Mouse (Mus musculus) limb, embryonic 13.5 days (tissue): Measurements from ENCODE around the gene Ect2l. TPM values are rescaled to one million over a fixed set of nuclear protein-coding genes. Genes with fewer than 3 reads are reported as not detected.

Experiments used
- ATAC-seq: fragments of 200-750 bp; cut with Nextera tagmentation; 2 replicates; pipeline ENCODE4 v1.8.0; 2017; ENCODE audit warnings: low read depth, moderate number of reproducible peaks, moderate TSS enrichment; ENCODE audit not compliant: low FRiP score
- H3K27ac ChIP-seq: fragments of 300-500 bp; sonication (generic); 2 replicates; pipeline ENCODE4 v1.5.1; 2015; ENCODE audit warnings: inconsistent platforms, mild to moderate bottlenecking, moderate library complexity
- H3K27me3 ChIP-seq: fragments of 300-500 bp; sonication (generic); 2 replicates; pipeline ENCODE4 v1.6.1; 2015; ENCODE audit warnings: mild to moderate bottlenecking, inconsistent platforms
- H3K36me3 ChIP-seq: fragments of 300-500 bp; sonication (generic); 2 replicates; pipeline ENCODE4 v1.6.1; 2015; ENCODE audit warnings: inconsistent platforms, mild to moderate bottlenecking, moderate library complexity
- H3K4me1 ChIP-seq: fragments of 300-500 bp; sonication (generic); 2 replicates; pipeline ENCODE4 v1.6.1; 2015; ENCODE audit warnings: inconsistent platforms
- H3K4me2 ChIP-seq: fragments of 300-500 bp; sonication (generic); replicated peaks from 2 replicates; pipeline ENCODE4 v1.6.1; 2015; ENCODE audit warnings: inconsistent platforms, mild to moderate bottlenecking, moderate library complexity
- H3K4me3 ChIP-seq: fragments of 300-500 bp; sonication (generic); 2 replicates; pipeline ENCODE4 v1.5.1; 2015; ENCODE audit warnings: moderate library complexity, mild to moderate bottlenecking, inconsistent platforms
- H3K9ac ChIP-seq: fragments of 300-500 bp; sonication (generic); 2 replicates; pipeline ENCODE4 v1.6.1; 2015; ENCODE audit warnings: mild to moderate bottlenecking, inconsistent platforms
- H3K9me3 ChIP-seq: fragments of 300-500 bp; sonication (generic); 2 replicates; pipeline ENCODE4 v1.6.1; 2016; ENCODE audit warnings: inconsistent platforms
- WGBS: fragments of 180-500 bp; shearing (Covaris S2); methylation state at CpG from one replicate; pipeline ENCODE4 v1.1.7; 2015; 5-methylcytosine and 5-hydroxymethylcytosine counted together
- polyA plus RNA-seq: library from polyadenylated mRNA; unstranded; fragments of >200 nt; fragmentation: Nextera tagmentation; extraction: Ambion mirVana; gene quantifications from 2 replicates; pipeline ENCODE4 v1.2.1, GENCODE M21; 2015

Gene Ect2l
- polyA plus RNA-seq, 1 experiment from 2014 or later = 1.7 TPM

DNA sequence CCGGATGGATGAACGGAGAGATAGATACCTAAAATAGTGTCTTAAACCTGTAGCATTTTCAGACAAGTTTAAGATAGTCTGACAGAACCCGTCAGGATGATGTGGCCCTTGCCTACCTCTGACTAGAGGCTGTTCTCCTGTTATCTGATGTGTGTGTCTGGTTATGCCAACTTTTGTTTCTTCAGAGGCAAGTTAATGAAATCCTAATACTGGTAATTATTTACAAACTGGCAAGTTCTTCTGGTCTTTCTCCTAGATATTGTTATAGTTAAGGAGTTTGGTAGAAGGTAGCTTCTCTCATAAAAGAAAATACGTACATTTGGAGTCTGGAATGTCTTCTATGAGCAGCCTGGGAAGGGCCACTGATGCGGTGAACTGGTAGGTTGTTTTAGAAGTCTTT lies 80.4 kb downstream of the Ect2l start:
- Histone ChIP-seq H3K27ac (no peak overlapping the region), H3K4me3 (no peak overlapping the region), H3K4me2 (no peak overlapping the region), H3K4me1 (no peaks in the 10 kb centered on the region), H3K9me3 (no peaks in the 10 kb centered on the region), H3K9ac (no peak overlapping the region), H3K36me3 (peaks cover 11% of the 10 kb centered on the region), H3K27me3 (no peaks in the 10 kb centered on the region)
- no peak for ATAC-seq
- WGBS = 96% methylated on average over 5 of the region's 5 CpGs

DNA sequence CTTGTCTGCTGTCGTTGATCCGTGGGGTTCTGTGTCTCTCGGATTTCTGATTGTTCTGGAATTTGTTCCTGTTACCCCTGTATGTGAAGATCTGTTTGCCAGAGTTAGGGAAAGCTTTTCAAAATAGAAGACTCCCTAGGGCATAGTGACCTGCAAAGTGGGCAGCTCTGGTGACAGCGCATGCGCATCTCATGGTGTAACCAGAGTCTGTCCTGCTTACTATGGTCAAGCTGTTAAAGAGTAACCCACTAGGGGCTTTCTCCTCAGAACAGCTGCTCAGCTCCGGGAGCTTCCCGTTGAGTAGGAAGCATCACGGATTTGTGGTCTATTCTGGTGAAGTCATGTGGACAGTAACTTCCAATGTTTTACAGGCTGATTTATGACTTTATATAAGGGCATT lies 92.4 kb downstream of the Ect2l start:
- Histone ChIP-seq H3K9ac (no peak overlapping the region), H3K27ac (no peak overlapping the region), H3K4me1 (0 out of 2 replicates have a peak, but pooled peaks cover 3% of the 10 kb centered on the region), H3K9me3 (no peaks in the 10 kb centered on the region), H3K4me3 (no peak overlapping the region), H3K36me3 (peaks cover 78% of the 10 kb centered on the region), H3K4me2 (no peak overlapping the region), H3K27me3 (no peaks in the 10 kb centered on the region)
- ATAC-seq = no peak
- 89% methylated on average over 8 of the region's 8 CpGs for WGBS

DNA sequence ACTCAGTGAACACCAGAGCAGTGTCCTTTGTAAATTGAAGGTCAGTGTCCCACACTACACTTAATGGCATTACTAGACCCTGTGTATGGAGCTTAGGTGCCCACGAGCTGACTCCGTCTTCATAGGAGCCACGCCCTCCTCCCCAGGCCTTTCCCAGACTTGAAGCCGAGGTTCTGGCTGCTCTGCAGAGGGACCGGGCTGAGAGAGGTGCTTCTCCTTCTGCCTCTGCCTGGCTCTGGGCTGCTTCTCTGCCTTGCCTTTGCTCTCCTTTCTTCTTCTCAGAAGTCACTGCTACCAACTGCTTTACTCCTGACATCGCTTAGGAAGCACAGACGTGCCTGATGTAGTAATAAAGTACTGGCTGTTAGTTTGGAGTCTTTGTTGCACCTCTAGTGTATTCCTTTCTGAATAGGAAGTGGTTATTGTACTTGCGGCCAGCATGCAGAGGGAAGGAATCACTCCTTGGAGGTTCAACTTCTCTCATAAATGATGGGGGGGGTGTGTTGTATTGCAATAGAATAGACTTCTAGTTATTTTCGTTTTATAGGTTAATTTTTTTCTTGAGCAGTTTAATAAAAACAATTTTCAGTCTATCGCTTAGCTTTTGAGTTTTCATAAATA lies 97.1 kb downstream of the Ect2l start:
- Histone ChIP-seq H3K36me3 (peaks cover 34% of the 10 kb centered on the region), H3K4me2 (no peak overlapping the region), H3K4me3 (no peak overlapping the region), H3K27me3 (no peaks in the 10 kb centered on the region), H3K4me1 (peaks cover 4% of the 10 kb centered on the region), H3K9me3 (no peaks in the 10 kb centered on the region), H3K9ac (no peak overlapping the region), H3K27ac (no peak overlapping the region)
- WGBS = 83% methylated on average over 10 of the region's 10 CpGs
- ATAC-seq = no peak

DNA sequence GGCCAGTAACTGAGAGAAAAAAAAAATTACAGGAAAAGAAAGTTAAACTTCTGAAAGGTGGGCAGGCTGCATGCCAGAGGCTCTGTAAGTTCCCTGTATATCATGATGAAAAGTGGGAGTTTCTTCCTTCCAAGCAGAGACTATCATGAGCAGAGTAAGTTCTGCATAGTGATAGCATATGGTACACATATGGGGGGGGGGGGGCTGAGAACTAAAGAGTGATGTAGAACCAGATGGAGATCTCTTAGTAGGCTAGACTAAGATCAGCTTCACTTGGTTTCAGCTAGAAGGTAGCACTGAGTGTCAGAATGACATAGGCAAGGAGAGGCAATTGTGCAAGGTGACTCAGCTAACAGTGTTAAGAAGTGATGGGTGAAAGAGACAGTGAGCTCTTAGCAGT lies 99.8 kb downstream of the Ect2l start:
- no peak overlapping the region for H3K9ac ChIP-seq
- H3K4me3 ChIP-seq = no peak overlapping the region
- peaks cover 9% of the 10 kb centered on the region for H3K4me1 ChIP-seq
- ATAC-seq = no peak
- no peaks in the 10 kb centered on the region for H3K27me3 ChIP-seq
- H3K27ac ChIP-seq = no peak overlapping the region
- H3K9me3 ChIP-seq = no peaks in the 10 kb centered on the region
- no peak overlapping the region for H3K4me2 ChIP-seq
- H3K36me3 ChIP-seq = peaks cover 28% of the 10 kb centered on the region

DNA sequence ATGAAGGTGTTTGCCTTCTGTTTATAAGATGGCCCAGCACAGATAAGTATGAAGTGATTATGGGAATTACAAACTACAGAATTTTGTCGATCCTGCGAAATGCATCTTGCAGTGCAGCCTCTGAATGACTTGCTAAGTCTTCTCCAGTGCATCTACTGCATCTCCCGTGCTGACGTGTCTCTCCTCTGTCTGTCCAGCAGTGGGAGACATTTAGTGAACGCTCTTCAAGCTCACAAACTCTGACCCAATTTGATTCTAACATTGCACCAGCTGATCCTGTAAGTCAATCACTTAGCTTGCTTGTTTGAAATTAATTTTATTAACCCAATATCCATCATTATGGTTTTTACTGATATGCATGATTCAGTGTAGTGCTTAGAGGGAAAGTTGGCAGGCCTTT lies 103.2 kb downstream of the Ect2l start:
- WGBS = 79% methylated on average over 5 of the region's 5 CpGs
- no peaks in the 10 kb centered on the region for H3K27me3 ChIP-seq
- H3K9ac ChIP-seq = no peak overlapping the region
- no peak overlapping the region for H3K4me2 ChIP-seq
- peaks cover 30% of the 10 kb centered on the region for H3K36me3 ChIP-seq
- H3K27ac ChIP-seq = no peak overlapping the region
- H3K9me3 ChIP-seq = no peaks in the 10 kb centered on the region
- peaks cover 6% of the 10 kb centered on the region for H3K4me1 ChIP-seq
- ATAC-seq = no peak
- H3K4me3 ChIP-seq = no peak overlapping the region

DNA sequence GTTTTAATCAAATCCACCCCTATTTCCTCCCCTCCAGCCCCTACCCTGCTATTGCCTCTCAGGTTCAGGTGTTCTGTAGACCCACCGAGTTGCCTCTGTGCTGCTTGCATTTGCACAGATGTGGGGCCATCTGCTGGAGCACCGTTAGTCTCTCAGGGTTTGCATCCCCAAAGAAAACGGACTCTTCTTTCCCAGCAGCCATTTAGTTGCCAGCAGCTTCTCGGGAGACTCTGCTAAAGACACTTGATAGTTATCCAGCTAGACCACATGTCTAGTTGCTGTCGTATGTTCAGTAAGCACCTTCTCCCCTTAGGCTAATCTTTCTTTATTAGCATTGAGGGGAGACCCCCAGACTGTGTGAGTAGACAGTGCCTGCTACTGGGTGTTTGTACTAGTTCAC lies 108.5 kb downstream of the Ect2l start:
- 61% methylated on average over 5 of the region's 5 CpGs for WGBS
- Histone ChIP-seq H3K4me1 (no peaks in the 10 kb centered on the region), H3K4me2 (no peak overlapping the region), H3K36me3 (peaks cover 46% of the 10 kb centered on the region), H3K4me3 (no peak overlapping the region), H3K27ac (no peak overlapping the region), H3K9me3 (no peaks in the 10 kb centered on the region), H3K9ac (no peak overlapping the region), H3K27me3 (no peaks in the 10 kb centered on the region)
- ATAC-seq = no peak

DNA sequence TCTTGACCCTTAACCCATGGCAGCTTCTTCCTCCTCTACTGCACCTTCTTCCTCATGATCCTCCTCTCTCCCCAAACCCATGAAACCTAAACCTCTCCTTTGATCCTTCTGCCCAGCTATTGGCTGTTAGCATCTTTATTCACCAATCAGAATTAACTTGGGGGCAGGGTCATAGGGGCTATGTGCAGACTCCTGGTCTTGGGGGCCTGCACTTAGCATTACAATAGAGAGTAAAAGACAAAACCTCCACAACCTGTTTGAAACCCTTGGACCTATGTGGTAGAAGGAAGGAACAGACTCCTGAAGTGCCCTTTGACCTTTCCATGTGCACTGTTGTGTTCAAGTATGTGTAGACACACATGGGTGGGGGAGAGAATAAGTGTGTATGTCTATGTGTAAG lies 120.0 kb downstream of the Ect2l start:
- H3K9me3 ChIP-seq = peaks cover 9% of the 10 kb centered on the region; the same call in 1 of the 2 replicates
- peaks cover 42% of the 10 kb centered on the region for H3K36me3 ChIP-seq
- no peaks in the 10 kb centered on the region for H3K4me1 ChIP-seq
- H3K9ac ChIP-seq = no peak overlapping the region
- H3K27me3 ChIP-seq = no peaks in the 10 kb centered on the region
- no peak overlapping the region for H3K4me2 ChIP-seq
- H3K4me3 ChIP-seq = no peak overlapping the region
- ATAC-seq = no peak
- no peak overlapping the region for H3K27ac ChIP-seq

DNA sequence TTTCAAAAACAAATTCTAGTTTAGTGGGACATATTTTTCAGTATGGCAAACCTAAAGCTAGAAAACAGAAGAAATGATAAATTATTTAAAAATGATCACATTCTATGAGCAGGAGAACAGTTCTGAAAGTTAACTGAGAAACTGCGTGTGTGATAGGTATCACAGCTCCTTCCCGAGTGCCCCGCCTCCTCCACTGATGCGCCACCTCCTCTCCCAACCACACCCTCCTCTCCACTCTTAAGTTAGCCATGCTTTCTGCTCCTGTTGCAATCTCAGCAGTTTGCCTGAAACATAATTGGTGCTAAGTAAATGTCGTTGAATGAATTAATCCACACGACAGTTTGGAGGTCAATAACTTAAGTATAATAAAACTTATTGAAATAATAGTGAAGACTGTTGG lies 127.9 kb downstream of the Ect2l start:
- H3K4me1 ChIP-seq = no peaks in the 10 kb centered on the region
- no peak overlapping the region for H3K9ac ChIP-seq
- 87% methylated on average over 6 of the region's 6 CpGs for WGBS
- H3K4me3 ChIP-seq = no peak overlapping the region
- H3K27me3 ChIP-seq = no peaks in the 10 kb centered on the region
- no peak overlapping the region for H3K4me2 ChIP-seq
- peaks cover 8% of the 10 kb centered on the region for H3K36me3 ChIP-seq
- ATAC-seq = no peak
- no peak overlapping the region for H3K27ac ChIP-seq
- peaks cover 9% of the 10 kb centered on the region; the same call in 1 of the 2 replicates for H3K9me3 ChIP-seq

DNA sequence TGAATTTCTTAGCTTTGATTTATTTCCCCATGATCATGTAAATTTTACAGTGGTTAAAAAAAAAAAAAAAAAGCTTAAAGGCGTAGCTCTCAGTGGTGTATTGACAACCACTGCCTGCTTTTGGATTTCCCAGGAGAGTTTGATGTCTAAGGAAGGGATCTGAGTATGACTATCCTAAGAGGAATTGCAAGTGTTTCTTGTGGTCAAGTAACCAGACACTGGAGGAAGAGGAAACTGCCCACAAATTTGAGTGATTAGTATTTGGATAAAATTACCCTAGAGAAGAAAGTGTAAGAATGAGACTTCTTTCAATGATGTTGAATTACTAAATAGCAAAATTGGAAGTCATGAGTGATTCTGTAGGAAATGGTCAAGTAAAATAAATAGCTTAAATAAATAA lies 129.2 kb downstream of the Ect2l start:
- WGBS = 83% methylated on average over 1 of the region's 1 CpGs
- Histone ChIP-seq H3K27me3 (no peaks in the 10 kb centered on the region), H3K27ac (no peak overlapping the region), H3K36me3 (peaks cover 14% of the 10 kb centered on the region), H3K4me2 (no peak overlapping the region), H3K4me3 (no peak overlapping the region), H3K9ac (no peak overlapping the region), H3K4me1 (no peaks in the 10 kb centered on the region), H3K9me3 (peaks cover 3% of the 10 kb centered on the region; the same call in 1 of the 2 replicates)
- no peak for ATAC-seq

Other genes starting within 250 kb of the Ect2l start
- gene Abracl, start 187.6 kb downstream of the Ect2l start, polyA plus RNA-seq = 151 TPM in 2 replicates
- 18.8 and 22.2 TPM in 2 replicates for gene Reps1, start 155.0 kb downstream of the Ect2l start, polyA plus RNA-seq
- gene Ccdc28a, start 24.1 kb upstream of the Ect2l start, polyA plus RNA-seq = 9.3 and 9.9 TPM in 2 replicates
- gene Nhsl1, start 108.1 kb upstream of the Ect2l start, polyA plus RNA-seq = 8.1 and 8.6 TPM in 2 replicates